Mouse (Mus musculus): Measurements from ENCODE around the gene Nprl2. TPM values are rescaled to one million over a fixed set of nuclear protein-coding genes. Genes with fewer than 3 reads are reported as not detected.

Gene Nprl2
- total and polyA plus RNA-seq, 3 experiments, result 12.6 to 31.4 (median 16.3) TPM

- Histone ChIP-seq H3K36me3 (replicated peaks in 1 of 2; ENCODE audit: control insufficient read depth in 1 of 2, insufficient read depth in 1 of 2, low read length in 1 of 2) (peaks cover 29 to 39% of the 10 kb centered on the region in 2 experiments), H3K79me2 (replicated peaks; ENCODE audit: control insufficient read depth, extremely low read depth, insufficient read depth, poor library complexity, severe bottlenecking) (no peaks in the 10 kb centered on the region), H3K27me3 (replicated peaks) (no peaks in the 10 kb centered on the region), H3K4me1 (ENCODE audit: control insufficient read depth in 1 of 2, insufficient read depth in 2 of 2) (peaks cover 5 to 45% of the 10 kb centered on the region in 2 experiments; a peak in 2 of 4 replicates), H3K4me2 (ENCODE audit: insufficient read depth, low read depth, poor library complexity, severe bottlenecking) (no peak overlapping the region), H3K9me3 (replicated peaks; ENCODE audit: low read length) (no peaks in the 10 kb centered on the region), H3K27ac (ENCODE audit: insufficient read depth, low read depth) (no peak overlapping the region), H3K9ac (ENCODE audit: insufficient read depth, low read depth) (no peak overlapping the region), H3K4me3 (replicated peaks in 1 of 3; ENCODE audit: low read depth in 2 of 3, low read length in 2 of 3, poor library complexity in 1 of 3) (no peak overlapping the region)
- TF ChIP-seq CTCF (conservative IDR thresholded peaks at IDR 0.05 in 1 of 2, IDR thresholded peaks at IDR 0.05 in 1 of 2; ENCODE audit: low read depth in 2 of 2, low read length in 2 of 2) (no peak), MYC (IDR thresholded peaks at IDR 0.05; ENCODE audit: low read depth, low read length) (no peak), MXI1 (IDR thresholded peaks at IDR 0.05; ENCODE audit: low read depth, low read length) (no peak), ELF1 (IDR thresholded peaks at IDR 0.05; ENCODE audit: low read depth, low read length) (no peak), POLR2A (IDR thresholded peaks at IDR 0.05; ENCODE audit: low read depth, low read length) (no peak), SMC3 (IDR thresholded peaks at IDR 0.05; ENCODE audit: low read depth, low read length) (no peak), HCFC1 (IDR thresholded peaks at IDR 0.05; ENCODE audit: low read depth, low read length) (no peak), KAT2A (IDR thresholded peaks at IDR 0.05; ENCODE audit: insufficient replicate concordance, low read length) (no peak), NRF1 (IDR thresholded peaks at IDR 0.05; ENCODE audit: low read depth, low read length) (no peak), BHLHE40 (IDR thresholded peaks at IDR 0.05; ENCODE audit: low read depth, low read length) (no peak), CHD1 (IDR thresholded peaks at IDR 0.05; ENCODE audit: low read depth, low read length) (no peak), TCF12 (IDR thresholded peaks at IDR 0.05; ENCODE audit: low read depth, low read length) (no peak), POLR2AphosphoS2 (IDR thresholded peaks at IDR 0.05; ENCODE audit: low read depth, low read length) (no peak), RAD21 (IDR thresholded peaks at IDR 0.05; ENCODE audit: low read depth, low read length) (no peak), USF1 (IDR thresholded peaks at IDR 0.05; ENCODE audit: low read depth, low read length) (no peak), MAX (IDR thresholded peaks at IDR 0.05; ENCODE audit: low read length) (no peak), SIN3A (IDR thresholded peaks at IDR 0.05; ENCODE audit: low read length) (no peak)
- no peak for DNase-seq (ENCODE audit: extremely low read depth)
- in situ Hi-C loops (cut with MboI; ENCODE audit: low pct_ligation_motif_present, low pct_unique_long_range_greater_than_20kb, low sequenced_read_pairs), result no loop called here
- dilution Hi-C loops (cut with MboI; ENCODE audit: extremely low pct_ligation_motif_present, extremely low pct_unique_long_range_greater_than_20kb, low sequenced_read_pairs), result no loop called here
These were observed 2.2 kb downstream of the Nprl2 start for GRCm38 (mm10) chr9:107544196-107544700.

- Histone ChIP-seq H3K27me3 (replicated peaks) (no peaks in the 10 kb centered on the region), H3K79me2 (replicated peaks; ENCODE audit: control insufficient read depth, extremely low read depth, insufficient read depth, poor library complexity, severe bottlenecking) (no peaks in the 10 kb centered on the region), H3K4me2 (ENCODE audit: insufficient read depth, low read depth, poor library complexity, severe bottlenecking) (no peak overlapping the region), H3K4me3 (replicated peaks in 1 of 3; ENCODE audit: low read depth in 2 of 3, low read length in 2 of 3, poor library complexity in 1 of 3) (no peak overlapping the region), H3K36me3 (replicated peaks in 1 of 2; ENCODE audit: control insufficient read depth in 1 of 2, insufficient read depth in 1 of 2, low read length in 1 of 2) (peaks cover 24 to 34% of the 10 kb centered on the region in 2 experiments), H3K9me3 (replicated peaks; ENCODE audit: low read length) (no peaks in the 10 kb centered on the region), H3K4me1 (ENCODE audit: control insufficient read depth in 1 of 2, insufficient read depth in 2 of 2) (peaks cover 5 to 45% of the 10 kb centered on the region in 2 experiments; a peak in 2 of 4 replicates), H3K9ac (ENCODE audit: insufficient read depth, low read depth) (no peak overlapping the region), H3K27ac (ENCODE audit: insufficient read depth, low read depth) (no peak overlapping the region)
- dilution Hi-C loops (cut with MboI; ENCODE audit: extremely low pct_ligation_motif_present, extremely low pct_unique_long_range_greater_than_20kb, low sequenced_read_pairs), result no loop called here
- in situ Hi-C loops (cut with MboI; ENCODE audit: low pct_ligation_motif_present, low pct_unique_long_range_greater_than_20kb, low sequenced_read_pairs), result no loop called here
- no peak for DNase-seq (ENCODE audit: extremely low read depth)
- TF ChIP-seq POLR2A (IDR thresholded peaks at IDR 0.05; ENCODE audit: low read depth, low read length) (no peak), ZMIZ1 (IDR thresholded peaks at IDR 0.05; ENCODE audit: low read depth, low read length) (no peak), MXI1 (IDR thresholded peaks at IDR 0.05; ENCODE audit: low read depth, low read length) (no peak)
These were observed 2.7 kb downstream of the Nprl2 start for GRCm38 (mm10) chr9:107544729-107545128.
